Mouse (Mus musculus): ENCODE measurements around the gene D16Ertd472e. TPM values are rescaled to one million over a fixed set of nuclear protein-coding genes. Genes with fewer than 3 reads are reported as not detected.
A peak's percentile ranks its signal among the peaks of the same experiment; 100 is the strongest.

The D16Ertd472e gene
- polyA plus RNA-seq, 1 experiment: 16.8 TPM

DNA sequence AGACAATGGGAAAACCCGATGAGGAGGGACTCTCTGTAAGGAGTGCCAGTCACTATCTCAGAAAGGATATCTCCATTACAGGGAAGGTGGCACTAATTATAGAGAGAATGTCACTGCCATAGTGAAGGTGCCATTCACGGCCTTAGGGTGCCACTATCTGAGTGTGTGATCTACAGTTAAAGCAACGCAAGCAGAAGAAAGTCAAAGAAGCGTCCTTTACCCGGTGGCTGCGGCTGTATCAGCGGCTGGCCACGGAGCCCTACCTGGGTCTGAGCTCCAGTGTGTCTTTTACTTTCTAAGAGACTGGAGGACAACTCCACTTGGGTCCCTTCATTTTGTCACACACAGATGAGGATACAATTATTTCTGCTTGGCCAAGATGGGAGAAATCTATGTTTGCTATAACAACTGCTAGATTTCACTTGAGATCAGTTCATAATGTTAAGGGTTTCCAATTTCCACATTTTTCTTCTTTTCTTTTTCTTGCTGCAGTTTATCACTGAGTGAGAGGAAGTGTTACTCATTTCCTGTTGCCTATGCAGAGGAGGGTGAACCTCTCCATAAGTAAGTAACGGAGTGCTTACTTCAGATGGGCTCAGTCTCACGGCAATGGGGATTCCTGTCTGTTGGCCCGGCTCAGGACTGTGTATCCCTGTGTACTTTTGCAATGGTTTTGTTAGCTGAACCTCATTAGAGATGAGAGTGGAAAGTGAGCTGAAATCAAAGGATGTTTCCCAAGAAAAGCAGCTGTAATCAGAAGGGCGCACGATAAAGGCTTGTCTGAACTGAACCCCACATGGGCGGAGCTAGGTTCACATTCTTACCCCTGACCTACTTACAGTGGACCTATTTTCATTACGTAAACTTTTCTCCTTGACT lies 13.2 kb downstream of the D16Ertd472e start:
- Histone ChIP-seq H3K4me3 (ENCODE audit: low read depth, low read length) (no peak overlapping the region), H3K36me3 (ENCODE audit: control insufficient read depth, insufficient read depth, low read length, poor library complexity, severe bottlenecking) (no peaks in the 10 kb centered on the region)

GRCm38 (mm10) chr16:78560627-78561026 lies 15.9 kb downstream of the D16Ertd472e start:
- Histone ChIP-seq H3K9ac (ENCODE audit: low read depth, poor library complexity, severe bottlenecking) (no peak overlapping the region), H3K9me3 (replicated peaks; ENCODE audit: control insufficient read depth, insufficient read depth, low read length, poor library complexity, severe bottlenecking) (no peaks in the 10 kb centered on the region), H3K27me3 (ENCODE audit: control insufficient read depth, insufficient read depth, low read length, poor library complexity, severe bottlenecking) (no peaks in the 10 kb centered on the region), H3K4me1 (ENCODE audit: control insufficient read depth, insufficient read depth, low read length) (peaks cover 3% of the 10 kb centered on the region), H3K27ac (ENCODE audit: insufficient read depth, low read length) (no peak overlapping the region), H3K36me3 (ENCODE audit: control insufficient read depth, insufficient read depth, low read length, poor library complexity, severe bottlenecking) (no peaks in the 10 kb centered on the region), H3K4me3 (ENCODE audit: low read depth, low read length) (no peak overlapping the region)
- TF ChIP-seq CTCF (IDR thresholded peaks at IDR 0.05; ENCODE audit: low read depth, low read length) (no peak), POLR2A (IDR thresholded peaks at IDR 0.05; ENCODE audit: insufficient read depth, low read length) (no peak), EP300 (IDR thresholded peaks at IDR 0.05; ENCODE audit: insufficient read depth, low read depth, low read length) (no peak)

More for the DNA sequence above, 13.2 kb downstream of the D16Ertd472e start:
- Histone ChIP-seq H3K27me3 (ENCODE audit: control insufficient read depth, insufficient read depth, low read length, poor library complexity, severe bottlenecking) (no peaks in the 10 kb centered on the region), H3K27ac (ENCODE audit: insufficient read depth, low read length) (peak overlapping the region; percentile 43; the same call in 1 of the 2 replicates), H3K4me1 (ENCODE audit: control insufficient read depth, insufficient read depth, low read length) (peaks cover 3% of the 10 kb centered on the region), H3K9me3 (replicated peaks; ENCODE audit: control insufficient read depth, insufficient read depth, low read length, poor library complexity, severe bottlenecking) (no peaks in the 10 kb centered on the region), H3K9ac (ENCODE audit: low read depth, poor library complexity, severe bottlenecking) (peak overlapping the region; percentile 70)
- TF ChIP-seq POLR2A (IDR thresholded peaks at IDR 0.05; ENCODE audit: insufficient read depth, low read length) (no peak), CTCF (IDR thresholded peaks at IDR 0.05; ENCODE audit: low read depth, low read length) (no peak), EP300 (IDR thresholded peaks at IDR 0.05; ENCODE audit: insufficient read depth, low read depth, low read length) (no peak)

DNA sequence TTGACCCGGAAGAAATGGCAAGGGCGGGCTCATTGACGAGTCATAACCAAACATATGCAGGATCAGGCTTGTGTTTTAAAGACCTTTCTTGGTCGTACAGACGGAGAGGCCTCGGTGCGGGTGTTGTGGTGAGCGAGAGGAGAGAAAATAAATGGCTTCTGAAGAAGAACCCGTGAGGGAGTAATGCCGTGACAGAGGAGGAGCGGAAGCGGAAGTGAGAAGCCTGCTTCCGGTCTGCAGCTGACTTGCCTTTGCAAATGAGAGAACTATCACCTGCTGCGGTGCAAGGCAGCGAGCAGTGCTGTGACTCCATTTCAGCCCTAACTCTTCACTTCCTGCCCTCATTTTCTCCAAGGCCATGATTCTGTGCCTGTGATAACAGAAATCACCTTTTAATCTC lies 16.4 kb downstream of the D16Ertd472e start:
- no peaks in the 10 kb centered on the region for H3K9me3 ChIP-seq (replicated peaks; ENCODE audit: control insufficient read depth, insufficient read depth, low read length, poor library complexity, severe bottlenecking)
- TF ChIP-seq EP300 (IDR thresholded peaks at IDR 0.05; ENCODE audit: insufficient read depth, low read depth, low read length) (no peak), POLR2A (IDR thresholded peaks at IDR 0.05; ENCODE audit: insufficient read depth, low read length) (no peak), CTCF (IDR thresholded peaks at IDR 0.05; ENCODE audit: low read depth, low read length) (no peak)
- peaks cover 3% of the 10 kb centered on the region for H3K4me1 ChIP-seq (ENCODE audit: control insufficient read depth, insufficient read depth, low read length)
- no peak overlapping the region for H3K9ac ChIP-seq (ENCODE audit: low read depth, poor library complexity, severe bottlenecking)
- H3K36me3 ChIP-seq (ENCODE audit: control insufficient read depth, insufficient read depth, low read length, poor library complexity, severe bottlenecking): no peaks in the 10 kb centered on the region
- H3K4me3 ChIP-seq (ENCODE audit: low read depth, low read length): peak overlapping the region; percentile 51; the same call in 1 of the 2 replicates
- no peaks in the 10 kb centered on the region for H3K27me3 ChIP-seq (ENCODE audit: control insufficient read depth, insufficient read depth, low read length, poor library complexity, severe bottlenecking)
- peak overlapping the region; percentile 34 for H3K27ac ChIP-seq (ENCODE audit: insufficient read depth, low read length)

DNA sequence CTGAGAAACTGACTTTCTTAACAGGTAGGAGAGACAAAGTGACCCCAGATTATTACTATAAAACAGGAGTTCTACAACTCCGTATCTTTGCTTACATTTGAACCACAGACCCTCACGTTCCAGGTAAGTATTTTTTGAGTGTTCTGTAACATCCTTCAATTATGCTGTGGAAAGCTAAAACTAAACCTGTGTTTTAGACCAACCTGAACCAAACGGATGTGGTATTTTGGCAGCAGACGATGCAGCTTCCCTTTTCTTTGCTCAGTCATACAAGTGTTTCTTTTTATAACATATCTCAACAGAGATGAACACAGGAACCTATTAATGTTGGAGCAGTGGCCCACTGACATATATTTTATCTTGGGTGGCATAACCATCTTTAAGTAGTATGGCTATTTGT lies 18.9 kb downstream of the D16Ertd472e start:
- H3K36me3 ChIP-seq (ENCODE audit: control insufficient read depth, insufficient read depth, low read length, poor library complexity, severe bottlenecking): no peaks in the 10 kb centered on the region

DNA sequence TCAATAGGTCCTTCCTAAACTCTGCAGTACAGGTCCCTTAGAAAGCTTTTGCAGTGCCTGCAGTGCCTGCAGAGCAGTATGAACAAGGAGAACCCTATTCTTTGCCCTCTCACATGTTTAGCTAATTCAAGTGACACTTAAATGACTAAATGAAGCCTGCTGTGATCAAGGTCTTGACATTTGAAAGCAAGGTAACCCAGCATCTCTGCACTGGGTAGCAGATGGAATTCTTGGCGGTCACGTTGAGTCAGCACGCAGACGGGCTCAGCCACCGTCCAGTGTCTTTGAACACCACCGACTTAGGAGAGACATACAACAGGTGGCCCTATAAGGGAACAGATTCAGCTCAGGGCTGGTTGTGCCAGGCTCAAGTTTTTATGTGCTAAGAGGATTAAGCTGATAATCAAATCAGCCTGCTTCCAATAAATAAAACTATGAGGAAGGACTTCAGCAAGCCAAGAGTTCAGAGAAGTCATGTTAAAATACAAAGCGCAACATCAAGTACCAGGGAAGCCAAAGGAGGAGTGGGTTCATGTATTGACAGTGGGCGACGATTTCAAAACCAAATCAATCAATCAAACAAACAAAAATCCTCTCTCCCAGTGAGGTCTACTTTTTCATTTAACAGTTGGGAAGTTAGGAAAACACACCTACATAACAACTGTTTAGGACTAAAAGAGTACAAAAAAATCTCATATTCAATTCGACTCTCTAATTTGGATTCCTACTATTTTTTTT lies 21.4 kb downstream of the D16Ertd472e start:
- TF ChIP-seq EP300 (IDR thresholded peaks at IDR 0.05; ENCODE audit: insufficient read depth, low read depth, low read length) (no peak), POLR2A (IDR thresholded peaks at IDR 0.05; ENCODE audit: insufficient read depth, low read length) (no peak), CTCF (IDR thresholded peaks at IDR 0.05; ENCODE audit: low read depth, low read length) (no peak)

More for the DNA sequence above, 18.9 kb downstream of the D16Ertd472e start:
- Histone ChIP-seq H3K4me3 (ENCODE audit: low read depth, low read length) (no peak overlapping the region), H3K4me1 (ENCODE audit: control insufficient read depth, insufficient read depth, low read length) (peaks cover 3% of the 10 kb centered on the region), H3K27me3 (ENCODE audit: control insufficient read depth, insufficient read depth, low read length, poor library complexity, severe bottlenecking) (no peaks in the 10 kb centered on the region), H3K9me3 (replicated peaks; ENCODE audit: control insufficient read depth, insufficient read depth, low read length, poor library complexity, severe bottlenecking) (no peaks in the 10 kb centered on the region), H3K9ac (ENCODE audit: low read depth, poor library complexity, severe bottlenecking) (no peak overlapping the region), H3K27ac (ENCODE audit: insufficient read depth, low read length) (no peak overlapping the region)
- TF ChIP-seq POLR2A (IDR thresholded peaks at IDR 0.05; ENCODE audit: insufficient read depth, low read length) (no peak), EP300 (IDR thresholded peaks at IDR 0.05; ENCODE audit: insufficient read depth, low read depth, low read length) (no peak), CTCF (IDR thresholded peaks at IDR 0.05; ENCODE audit: low read depth, low read length) (no peak)

More for the DNA sequence above, 21.4 kb downstream of the D16Ertd472e start:
- H3K4me1 ChIP-seq (ENCODE audit: control insufficient read depth, insufficient read depth, low read length): no peaks in the 10 kb centered on the region
- no peaks in the 10 kb centered on the region for H3K27me3 ChIP-seq (ENCODE audit: control insufficient read depth, insufficient read depth, low read length, poor library complexity, severe bottlenecking)
- no peak overlapping the region for H3K9ac ChIP-seq (ENCODE audit: low read depth, poor library complexity, severe bottlenecking)
- no peak overlapping the region for H3K27ac ChIP-seq (ENCODE audit: insufficient read depth, low read length)
- no peaks in the 10 kb centered on the region for H3K36me3 ChIP-seq (ENCODE audit: control insufficient read depth, insufficient read depth, low read length, poor library complexity, severe bottlenecking)
- H3K4me3 ChIP-seq (ENCODE audit: low read depth, low read length): no peak overlapping the region
- H3K9me3 ChIP-seq (replicated peaks; ENCODE audit: control insufficient read depth, insufficient read depth, low read length, poor library complexity, severe bottlenecking): no peaks in the 10 kb centered on the region
